Mouse (Mus musculus) neural tube, embryonic 14.5 days (tissue): ENCODE data around the gene Atp12a. TPM values are rescaled to one million over a fixed set of nuclear protein-coding genes. Genes with fewer than 3 reads are reported as not detected.

Experiments used
- ATAC-seq: fragments of 200-750 bp; cut with Nextera tagmentation; 2 replicates; pipeline ENCODE4 v1.8.0; 2017; ENCODE audit warnings: low read depth, mild to moderate bottlenecking, moderate TSS enrichment, moderate library complexity
- H3K27ac ChIP-seq: fragments of 300-500 bp; sonication (generic); 2 replicates; pipeline ENCODE4 v1.5.1; 2014; ENCODE audit warnings: low read depth, mild to moderate bottlenecking, control low read depth, low read length, moderate library complexity, mixed read lengths
- H3K27me3 ChIP-seq: fragments of 300-500 bp; sonication (generic); 2 replicates; pipeline ENCODE4 v1.6.1; 2014; ENCODE audit warnings: low read length; ENCODE audit not compliant: control insufficient read depth, insufficient read depth
- H3K36me3 ChIP-seq: fragments of 300-500 bp; sonication (generic); 2 replicates; pipeline ENCODE4 v1.6.1; 2014; ENCODE audit warnings: low read length, mixed read lengths; ENCODE audit not compliant: control insufficient read depth, insufficient read depth
- H3K4me1 ChIP-seq: fragments of 300-500 bp; sonication (generic); 2 replicates; pipeline ENCODE4 v1.6.1; 2014; ENCODE audit warnings: low read length; ENCODE audit not compliant: control insufficient read depth, insufficient read depth
- H3K4me2 ChIP-seq: fragments of 300-500 bp; sonication (generic); 2 replicates; pipeline ENCODE4 v1.6.1; 2014; ENCODE audit warnings: mild to moderate bottlenecking, low read depth, low read length, control low read depth
- H3K4me3 ChIP-seq: fragments of 300-500 bp; sonication (generic); 2 replicates; pipeline ENCODE4 v1.5.1; 2014; ENCODE audit warnings: low read depth, low read length, control low read depth, mixed read lengths
- H3K9ac ChIP-seq: fragments of 300-500 bp; sonication (generic); replicated peaks from 2 replicates; pipeline ENCODE4 v1.6.1; 2014; ENCODE audit warnings: low read depth, mild to moderate bottlenecking, control low read depth, low read length, mixed read lengths
- H3K9me3 ChIP-seq: fragments of 300-500 bp; sonication (generic); 2 replicates; pipeline ENCODE4 v1.6.1; 2016; ENCODE audit warnings: low read length; ENCODE audit not compliant: control insufficient read depth
- WGBS: fragments of 180-500 bp; shearing (Covaris S2); extraction: QIAGEN DNeasy Blood & Tissue Kit; methylation state at CpG from one replicate; pipeline ENCODE4 v1.1.7; 2014; 5-methylcytosine and 5-hydroxymethylcytosine counted together
- polyA plus RNA-seq: library from polyadenylated mRNA; unstranded; fragments of >200 nt; fragmentation: Nextera tagmentation; extraction: Ambion mirVana; gene quantifications from 2 replicates; pipeline ENCODE4 v1.2.1, GENCODE M21; 2014

Atp12a gene
- 0.13 and 0.22 TPM in 2 replicates for polyA plus RNA-seq

DNA sequence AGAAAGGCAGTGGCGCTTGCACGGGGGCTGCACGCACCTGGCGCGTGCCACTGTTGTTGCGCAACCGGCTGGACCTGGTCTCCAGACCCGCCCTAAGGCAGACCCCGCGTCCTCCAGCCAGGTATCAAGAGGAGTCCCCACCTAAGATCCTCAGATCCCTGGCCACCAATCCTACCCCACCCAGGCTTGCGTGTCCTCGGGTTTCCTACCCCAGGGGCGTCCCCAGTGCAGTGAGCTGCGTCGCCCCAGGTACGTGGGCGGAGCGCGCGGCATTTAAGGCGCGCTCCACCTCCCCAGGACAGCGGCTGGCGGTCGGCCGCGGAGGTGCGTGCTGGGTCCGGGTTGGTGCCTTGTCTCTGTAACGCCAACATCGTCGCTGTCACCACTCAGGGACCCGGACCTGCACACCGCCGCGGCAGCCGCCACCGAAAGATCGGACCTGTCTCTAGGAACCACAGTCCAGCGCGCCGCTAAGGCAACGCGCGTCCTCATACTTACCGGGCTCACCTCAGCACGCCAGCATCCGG, at the start of gene Atp12a:
Gene Atp12a (plus strand): TSS at position 358 of the 527 bp plus-strand sequence.
- peak within 1 kb of the TSS; percentile 41 for H3K9ac ChIP-seq
- H3K36me3 ChIP-seq = no peaks in the 10 kb centered on the region
- peak; percentile 66 for ATAC-seq
- H3K4me3 ChIP-seq = peak within 1 kb of the TSS; percentile 38
- H3K27ac ChIP-seq = no peak within 1 kb of the TSS
- H3K9me3 ChIP-seq = no peaks in the 10 kb centered on the region
- 0 out of 2 replicates have a peak, but pooled peaks cover 3% of the 10 kb centered on the region for H3K4me1 ChIP-seq
- peaks cover 27% of the 10 kb centered on the region for H3K27me3 ChIP-seq
- H3K4me2 ChIP-seq = peak within 1 kb of the TSS; percentile 76
- WGBS = 2% methylated on average over 48 of the region's 48 CpGs

DNA sequence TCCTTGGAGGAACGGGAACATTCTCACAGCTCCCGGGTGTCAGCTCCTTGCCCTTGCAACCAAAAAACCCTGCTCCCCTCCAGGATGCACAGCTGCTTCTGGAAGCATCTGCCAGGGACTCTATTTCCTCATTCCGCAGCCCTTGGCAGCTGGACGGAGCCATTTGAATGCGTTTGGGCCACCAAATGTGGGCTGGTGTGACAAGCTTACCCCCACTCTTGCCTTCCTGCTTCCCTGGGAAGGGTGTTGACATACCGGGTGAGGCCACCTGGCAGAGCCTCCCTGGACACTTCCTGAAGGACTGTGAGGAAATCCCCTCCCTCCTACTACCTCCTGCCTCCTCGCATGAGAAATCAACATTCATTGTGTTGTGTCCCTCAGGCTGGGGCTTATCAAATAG, 49.3 kb upstream of the Atp12a start:
- no peak for ATAC-seq
- no peak overlapping the region for H3K4me3 ChIP-seq
- no peaks in the 10 kb centered on the region for H3K36me3 ChIP-seq
- no peak overlapping the region for H3K9ac ChIP-seq
- no peaks in the 10 kb centered on the region for H3K4me1 ChIP-seq
- H3K4me2 ChIP-seq = no peak overlapping the region
- no peak overlapping the region for H3K27ac ChIP-seq
- H3K9me3 ChIP-seq = no peaks in the 10 kb centered on the region
- no peaks in the 10 kb centered on the region for H3K27me3 ChIP-seq
- WGBS = 60% methylated on average over 7 of the region's 7 CpGs

DNA sequence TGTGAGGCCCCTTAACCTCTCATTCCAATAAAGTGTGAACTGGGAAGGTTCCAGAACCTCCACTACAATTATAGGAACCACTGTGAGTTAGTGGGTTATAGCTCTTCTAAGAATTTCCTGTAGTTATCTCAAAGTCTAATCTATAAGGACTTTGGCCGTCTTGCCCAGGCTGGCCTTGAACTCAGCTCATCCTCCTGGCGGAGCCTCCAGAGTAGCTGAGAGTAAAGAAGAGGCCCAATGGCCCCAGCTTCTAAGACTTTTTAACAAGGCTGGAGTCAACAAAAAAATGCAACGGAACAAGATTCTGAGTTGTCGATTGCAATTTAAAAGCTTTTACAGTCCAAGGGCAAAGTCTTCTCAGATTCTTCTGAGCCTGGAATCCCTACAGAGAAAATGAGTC, 48.5 kb upstream of the Atp12a start:
- ATAC-seq = no peak
- Histone ChIP-seq H3K36me3 (no peaks in the 10 kb centered on the region), H3K9ac (no peak overlapping the region), H3K4me2 (no peak overlapping the region), H3K27me3 (no peaks in the 10 kb centered on the region), H3K4me3 (no peak overlapping the region), H3K4me1 (no peaks in the 10 kb centered on the region), H3K27ac (no peak overlapping the region), H3K9me3 (no peaks in the 10 kb centered on the region)
- 93% methylated on average over 4 of the region's 4 CpGs for WGBS

DNA sequence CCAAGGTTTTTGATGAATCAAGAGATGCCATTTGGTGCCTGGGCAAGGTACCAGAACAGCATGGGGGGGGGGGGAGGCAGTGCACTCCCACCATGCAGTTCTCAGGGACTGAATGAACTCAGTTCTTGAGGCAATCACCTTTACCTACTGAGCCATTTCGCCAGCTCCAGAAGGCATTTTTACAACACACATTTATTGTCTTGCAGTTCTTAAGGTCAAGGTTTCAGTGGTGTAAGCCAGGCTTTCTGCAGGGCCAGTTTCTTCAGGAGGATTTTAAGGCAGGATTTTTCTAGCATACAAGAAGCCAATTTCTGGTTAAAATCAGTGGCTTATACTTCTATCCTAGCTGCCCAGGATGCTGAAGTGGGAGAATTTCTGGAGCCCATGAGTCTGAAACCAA, 41.9 kb upstream of the Atp12a start:
- no peak overlapping the region for H3K9ac ChIP-seq
- no peak overlapping the region for H3K27ac ChIP-seq
- no peaks in the 10 kb centered on the region for H3K4me1 ChIP-seq
- H3K4me2 ChIP-seq = no peak overlapping the region
- H3K36me3 ChIP-seq = no peaks in the 10 kb centered on the region
- H3K9me3 ChIP-seq = no peaks in the 10 kb centered on the region
- ATAC-seq = no peak
- H3K27me3 ChIP-seq = no peaks in the 10 kb centered on the region
- H3K4me3 ChIP-seq = no peak overlapping the region
- WGBS = 58% methylated on average over 1 of the region's 1 CpGs

DNA sequence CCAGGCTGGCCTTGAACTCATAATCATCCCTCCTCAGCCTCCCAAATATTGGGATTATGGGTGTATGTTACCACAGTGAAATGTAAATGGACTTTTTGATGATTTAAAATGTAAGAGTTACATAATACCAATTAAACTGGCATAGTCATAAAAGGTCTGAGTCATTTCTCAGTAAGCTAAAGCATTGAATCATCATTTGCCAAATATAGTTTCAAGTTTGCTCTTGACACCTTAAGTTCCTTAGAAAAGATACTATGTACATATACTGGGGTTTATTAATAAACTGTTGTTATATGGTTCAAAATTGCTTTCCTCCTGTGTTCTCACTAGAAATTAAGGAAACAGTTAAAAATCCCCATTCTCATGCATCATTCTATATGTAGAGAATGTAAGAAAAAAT, 39.8 kb upstream of the Atp12a start:
- ATAC-seq = no peak
- no peak overlapping the region for H3K9ac ChIP-seq
- H3K27ac ChIP-seq = no peak overlapping the region
- H3K4me1 ChIP-seq = no peaks in the 10 kb centered on the region
- H3K9me3 ChIP-seq = no peaks in the 10 kb centered on the region
- no peaks in the 10 kb centered on the region for H3K27me3 ChIP-seq
- H3K36me3 ChIP-seq = no peaks in the 10 kb centered on the region
- no peak overlapping the region for H3K4me3 ChIP-seq
- no peak overlapping the region for H3K4me2 ChIP-seq

DNA sequence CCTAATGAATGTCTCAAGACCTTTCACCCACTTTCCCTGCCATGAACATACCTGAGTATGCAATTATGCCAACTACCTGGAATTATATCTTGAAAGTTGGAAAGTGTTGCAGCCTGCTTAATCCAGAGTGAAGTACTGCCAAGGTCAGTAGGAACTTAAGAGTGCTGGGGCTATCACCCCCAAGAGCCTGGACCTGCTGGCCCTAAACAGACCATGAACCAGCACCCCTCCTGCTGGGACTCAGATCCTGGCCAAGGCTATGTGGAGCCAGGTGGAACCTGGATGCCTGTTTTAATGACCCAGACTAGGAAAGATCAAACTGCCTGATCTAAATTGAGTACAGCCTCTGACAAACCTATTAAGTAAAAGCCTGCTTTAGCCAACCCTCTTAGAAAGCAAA, 31.2 kb upstream of the Atp12a start:
- no peaks in the 10 kb centered on the region for H3K9me3 ChIP-seq
- H3K27me3 ChIP-seq = no peaks in the 10 kb centered on the region
- H3K27ac ChIP-seq = no peak overlapping the region
- H3K4me2 ChIP-seq = no peak overlapping the region
- no peak for ATAC-seq
- no peaks in the 10 kb centered on the region for H3K4me1 ChIP-seq
- no peak overlapping the region for H3K9ac ChIP-seq
- H3K36me3 ChIP-seq = no peaks in the 10 kb centered on the region
- H3K4me3 ChIP-seq = no peak overlapping the region

DNA sequence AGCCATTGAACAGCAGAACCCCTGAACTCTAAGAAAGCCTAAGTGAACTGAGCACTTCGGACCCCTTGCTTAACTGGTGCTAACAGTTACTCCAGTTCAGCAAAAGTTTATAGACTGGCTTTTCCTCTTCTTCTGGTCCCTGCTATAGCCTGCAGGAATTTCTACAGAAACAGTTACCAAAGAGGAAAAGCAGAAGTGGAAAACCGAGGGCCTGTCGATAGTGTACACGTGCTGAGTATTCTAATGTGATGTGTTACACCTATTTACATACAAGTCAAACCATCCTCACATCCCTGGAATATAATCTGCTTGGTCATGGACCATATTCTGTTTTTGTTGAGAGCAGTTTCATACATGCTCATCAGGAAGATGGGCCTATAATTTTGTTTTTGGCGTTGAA, 30.4 kb upstream of the Atp12a start:
- H3K36me3 ChIP-seq = no peaks in the 10 kb centered on the region
- no peak overlapping the region for H3K4me3 ChIP-seq
- no peak for ATAC-seq
- no peak overlapping the region for H3K9ac ChIP-seq
- no peaks in the 10 kb centered on the region for H3K4me1 ChIP-seq
- no peaks in the 10 kb centered on the region for H3K9me3 ChIP-seq
- H3K27me3 ChIP-seq = no peaks in the 10 kb centered on the region
- H3K27ac ChIP-seq = no peak overlapping the region
- H3K4me2 ChIP-seq = no peak overlapping the region
- 95% methylated on average over 5 of the region's 5 CpGs for WGBS

DNA sequence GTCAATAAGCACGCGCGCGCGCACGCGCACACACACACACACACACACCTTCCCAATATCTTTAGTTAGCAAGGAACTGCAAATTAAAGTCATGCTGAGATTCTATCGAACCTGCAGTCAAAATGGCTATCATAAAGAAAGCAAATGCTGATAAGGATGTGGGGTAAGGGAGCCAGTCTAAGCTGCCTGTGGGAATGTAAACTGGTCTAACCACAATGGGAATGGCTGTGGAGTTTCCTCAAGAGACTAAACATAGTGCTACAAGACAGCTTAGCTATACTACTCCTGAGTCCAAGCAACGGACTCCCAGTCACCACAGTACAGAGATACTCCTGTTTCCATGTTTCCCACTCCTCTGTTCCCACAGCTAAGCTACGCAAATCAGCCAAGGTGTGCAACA, 28.8 kb upstream of the Atp12a start:
- Histone ChIP-seq H3K27me3 (no peaks in the 10 kb centered on the region), H3K4me2 (no peak overlapping the region), H3K9me3 (no peaks in the 10 kb centered on the region), H3K4me3 (no peak overlapping the region), H3K36me3 (no peaks in the 10 kb centered on the region), H3K4me1 (no peaks in the 10 kb centered on the region), H3K27ac (no peak overlapping the region), H3K9ac (no peak overlapping the region)
- ATAC-seq = no peak
- 92% methylated on average over 10 of the region's 10 CpGs for WGBS

DNA sequence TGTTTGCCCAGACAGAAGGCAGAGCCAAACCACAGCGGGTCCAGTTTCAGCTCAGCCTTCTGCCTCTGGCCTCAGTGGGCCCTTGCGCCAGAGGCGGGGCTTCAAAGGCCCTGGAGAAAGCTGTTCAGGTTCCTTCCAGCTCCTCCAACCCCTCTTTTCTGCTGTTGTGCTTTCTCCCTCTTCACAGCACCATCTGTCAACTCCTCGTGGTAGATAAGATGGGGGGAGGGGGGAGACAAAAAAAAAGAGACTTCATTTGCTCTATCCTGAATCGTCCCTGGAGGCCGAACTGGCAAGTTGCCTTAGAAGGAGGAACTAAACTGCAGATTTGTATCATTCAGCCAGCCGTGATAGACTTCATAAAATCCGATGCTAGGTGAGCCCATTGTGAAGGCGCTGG, 27.8 kb upstream of the Atp12a start:
- H3K27ac ChIP-seq = no peak overlapping the region
- H3K4me3 ChIP-seq = no peak overlapping the region
- H3K36me3 ChIP-seq = no peaks in the 10 kb centered on the region
- no peak overlapping the region for H3K9ac ChIP-seq
- 60% methylated on average over 9 of the region's 9 CpGs for WGBS
- H3K9me3 ChIP-seq = no peaks in the 10 kb centered on the region
- no peak overlapping the region for H3K4me2 ChIP-seq
- H3K27me3 ChIP-seq = no peaks in the 10 kb centered on the region
- no peaks in the 10 kb centered on the region for H3K4me1 ChIP-seq
- 0 out of 2 replicates have a peak, but pooled peaks have one; percentile 9 for ATAC-seq
